Mouse (Mus musculus) right cerebral cortex, postnatal 25 days (tissue): ENCODE results near the gene Gm10188.
A peak's percentile ranks its signal among the peaks of the same experiment; 100 is the strongest.

Experiments used
- DNase-seq: peaks from one replicate; pipeline ENCODE4 v3.0.0; 2022

Gm10188 gene

GRCm38 (mm10) chr1:132191786-132192680 is 37.5 kb downstream of the Gm10188 start:
- no peak for DNase-seq

GRCm38 (mm10) chr1:132191093-132191785 is 38.3 kb downstream of the Gm10188 start, which contains the start of the genes Lemd1 and AC124108.1:
Lemd1 (plus strand) TSS chr1:132191431.
AC124108.1 (plus strand) TSS chr1:132191457.
- no peak for DNase-seq

- peak; percentile 40 for DNase-seq
These were observed 38.9 kb downstream of the Gm10188 start for GRCm38 (mm10) chr1:132190621-132191092.

- DNase-seq, result peak; percentile 73
These were observed 39.5 kb downstream of the Gm10188 start for GRCm38 (mm10) chr1:132190040-132190513.

- no peak for DNase-seq
These were observed 40.3 kb downstream of the Gm10188 start for GRCm38 (mm10) chr1:132189231-132189630.

- no peak for DNase-seq
These were observed 41.0 kb downstream of the Gm10188 start for GRCm38 (mm10) chr1:132188442-132189066.

- DNase-seq, result no peak
These were observed 43.3 kb downstream of the Gm10188 start for GRCm38 (mm10) chr1:132186303-132186702.
